Mouse (Mus musculus): ENCODE results near the gene Grm7.

DNA sequence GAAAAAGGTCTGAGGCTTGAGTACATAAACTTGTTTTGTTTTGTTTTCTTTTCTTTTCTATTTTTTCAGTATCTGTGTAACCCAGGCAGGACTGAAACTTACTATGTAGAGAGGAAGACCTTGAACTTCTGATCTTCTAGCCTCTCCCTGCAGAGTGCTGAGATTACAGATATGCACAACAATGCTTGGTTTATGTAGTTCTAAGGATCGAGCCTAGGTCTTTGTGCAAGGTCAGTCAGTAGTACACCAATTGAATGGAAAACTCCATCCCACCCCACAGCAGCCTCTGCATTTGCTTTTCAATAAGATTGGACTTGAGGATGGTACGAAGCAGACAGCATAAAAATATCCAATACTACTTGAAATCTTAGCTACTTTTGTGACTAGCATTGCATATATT is 800.8 kb downstream of the Grm7 start:
- no peak for TF ChIP-seq POU5F1 (IDR thresholded peaks at IDR 0.05; ENCODE audit: borderline replicate concordance, low read length)
- no peak for TF ChIP-seq CTCF (conservative IDR thresholded peaks at IDR 0.05; ENCODE audit: low read length)
